Mouse (Mus musculus): ENCODE results near the gene Tor4a.

Tor4a gene

DNA sequence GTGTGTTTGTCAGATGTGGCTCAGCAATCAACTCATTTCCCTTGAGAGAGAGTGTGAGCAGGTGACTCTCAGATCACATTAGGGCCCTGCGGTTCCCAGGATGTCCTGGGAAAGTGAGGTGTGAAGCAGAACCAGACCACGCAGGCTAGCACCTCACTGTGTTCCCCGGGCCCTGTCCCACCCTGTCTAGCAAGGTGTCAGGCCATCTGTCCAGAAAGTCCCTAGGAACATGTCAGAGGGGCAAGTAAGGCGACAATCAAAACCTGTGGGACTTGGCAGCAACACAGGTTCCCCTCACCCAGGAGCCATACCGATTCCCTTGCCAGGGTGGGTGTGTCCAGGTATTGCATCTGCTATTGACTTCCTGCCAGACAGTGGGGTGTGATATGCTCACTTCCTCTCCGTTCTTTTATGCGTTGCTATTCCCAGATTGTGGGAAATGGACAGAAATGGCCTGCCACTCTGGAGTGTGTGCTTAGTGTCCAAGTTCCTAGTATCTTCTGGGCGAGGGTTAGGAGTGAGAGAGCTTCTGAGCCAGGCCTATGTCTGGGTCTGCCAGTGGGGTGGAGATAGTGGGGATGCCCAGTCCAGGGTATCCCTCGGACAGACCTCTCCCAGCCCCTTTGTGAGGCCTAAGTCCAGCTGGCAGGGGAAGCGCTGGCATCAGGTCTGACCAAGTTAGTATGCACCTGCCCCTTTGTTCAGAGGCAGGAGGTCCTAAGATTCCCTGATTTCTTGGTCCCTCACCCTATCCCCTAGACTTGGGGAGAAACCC, 26.2 kb downstream of the Tor4a start:
- in situ Hi-C loops (cut with MboI) = no loop called here

DNA sequence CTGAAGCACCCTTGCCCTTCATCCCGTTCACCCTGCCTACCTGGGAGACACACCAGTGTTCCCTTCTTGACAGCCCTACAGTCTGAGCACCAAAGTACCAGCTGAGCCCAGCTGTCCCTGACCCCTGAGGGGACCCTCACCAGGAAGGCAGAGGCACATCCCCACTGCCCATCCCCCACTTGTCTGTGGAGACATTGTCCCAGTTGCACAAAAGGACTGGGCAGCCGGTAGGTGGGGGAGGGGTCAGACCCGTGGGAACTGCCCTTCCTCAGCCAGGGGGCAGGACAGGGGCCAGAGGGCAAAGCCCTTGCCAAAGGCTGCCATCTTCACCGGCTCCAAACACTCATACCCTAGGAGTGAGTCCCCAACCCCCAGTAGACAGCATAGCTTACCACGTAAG, 26.9 kb downstream of the Tor4a start:
- in situ Hi-C loops (cut with MboI) = no loop called here

DNA sequence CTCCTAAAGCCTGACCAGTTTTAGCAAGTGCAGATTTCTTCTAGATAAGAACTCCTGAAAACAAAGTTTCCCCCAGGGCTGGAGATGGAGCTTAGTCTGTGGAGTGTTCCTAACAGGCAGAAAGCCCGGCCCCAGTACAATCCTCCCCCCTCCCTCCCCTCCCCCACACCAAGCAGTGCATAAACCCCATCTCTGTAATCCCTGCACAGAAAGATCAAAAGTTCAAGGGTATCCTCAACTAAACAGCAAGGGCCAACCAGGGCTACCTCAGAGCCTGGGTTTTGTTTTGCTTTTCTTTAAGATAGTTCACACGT, 28.1 kb downstream of the Tor4a start:
- in situ Hi-C loops (cut with MboI) = no loop called here

DNA sequence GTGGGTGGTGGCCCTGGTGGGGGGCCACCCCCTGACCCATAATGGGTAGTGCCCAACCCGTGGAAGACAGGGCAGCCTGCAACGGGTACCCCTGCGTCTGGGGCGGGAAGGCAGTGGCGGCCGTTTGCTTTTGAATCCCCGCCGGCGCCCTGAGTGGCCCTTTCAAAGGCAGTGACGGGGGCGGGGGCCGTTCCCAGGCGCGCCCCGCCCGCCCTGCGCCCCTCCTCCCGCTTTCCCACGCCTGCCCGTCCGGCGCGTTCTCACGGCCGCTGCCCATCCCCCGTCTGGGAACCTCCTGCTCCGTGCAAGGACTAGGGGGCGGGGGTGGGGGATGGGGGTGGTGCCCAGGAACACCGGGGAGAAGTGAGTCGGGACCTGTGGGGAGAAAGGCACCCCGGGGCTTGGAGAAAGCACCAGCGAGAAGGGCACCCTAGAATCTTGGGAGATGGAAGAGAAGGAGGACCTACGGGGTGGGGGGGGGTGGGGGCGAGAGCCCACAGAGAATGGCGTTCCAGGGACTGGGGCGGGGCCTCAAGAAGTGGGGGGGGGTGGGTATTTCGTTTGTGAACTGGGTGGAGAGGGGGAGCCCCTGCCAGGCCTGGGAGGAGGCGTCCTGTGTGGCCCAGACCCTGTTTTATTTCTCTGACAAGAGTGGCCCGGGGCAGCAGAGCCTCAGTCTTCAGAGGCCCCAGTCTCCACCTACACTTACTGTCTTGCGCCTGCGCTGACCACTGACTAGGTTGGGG, 28.6 kb downstream of the Tor4a start:
- in situ Hi-C loops (cut with MboI) = no loop called here

DNA sequence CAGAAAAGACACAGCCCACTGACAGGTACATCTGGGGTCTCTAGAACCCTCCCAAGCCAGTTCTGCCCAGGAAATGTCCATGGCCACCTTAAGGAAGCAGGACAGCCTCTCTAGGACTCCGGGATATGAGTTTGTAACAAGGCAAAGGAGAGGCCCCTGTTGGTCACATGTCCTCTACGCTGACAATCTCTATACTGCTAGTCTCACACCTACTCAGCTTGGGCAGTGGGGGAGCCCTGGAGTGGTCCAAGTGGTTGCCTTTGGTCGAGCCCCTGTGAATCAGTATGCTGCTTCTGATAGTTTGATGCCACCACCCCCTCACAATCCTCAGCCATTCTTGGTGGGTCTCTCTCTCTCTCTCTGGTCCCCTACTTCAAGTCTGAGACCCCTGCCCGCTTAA, 29.2 kb downstream of the Tor4a start:
- in situ Hi-C loops (cut with MboI) = no loop called here

DNA sequence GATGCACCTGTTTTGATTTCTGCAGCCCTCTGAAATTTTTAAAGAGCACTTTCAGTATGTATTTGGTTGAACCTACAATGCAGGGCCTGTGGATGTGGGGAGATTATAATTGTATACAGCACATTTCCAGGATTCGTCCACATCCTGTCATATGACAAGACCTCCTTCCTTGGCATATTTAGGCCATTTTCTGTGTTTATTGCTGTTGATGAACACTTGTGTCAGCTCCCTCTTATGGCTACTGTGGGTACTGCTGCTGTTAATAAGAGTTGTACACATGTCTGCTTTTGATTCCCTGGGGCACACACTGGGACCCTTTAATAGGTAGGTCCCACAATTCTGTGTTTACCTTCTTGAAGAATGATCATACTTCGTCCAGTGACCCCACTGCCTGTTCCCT, 39.0 kb downstream of the Tor4a start:
- in situ Hi-C loops (cut with MboI) = no loop called here

DNA sequence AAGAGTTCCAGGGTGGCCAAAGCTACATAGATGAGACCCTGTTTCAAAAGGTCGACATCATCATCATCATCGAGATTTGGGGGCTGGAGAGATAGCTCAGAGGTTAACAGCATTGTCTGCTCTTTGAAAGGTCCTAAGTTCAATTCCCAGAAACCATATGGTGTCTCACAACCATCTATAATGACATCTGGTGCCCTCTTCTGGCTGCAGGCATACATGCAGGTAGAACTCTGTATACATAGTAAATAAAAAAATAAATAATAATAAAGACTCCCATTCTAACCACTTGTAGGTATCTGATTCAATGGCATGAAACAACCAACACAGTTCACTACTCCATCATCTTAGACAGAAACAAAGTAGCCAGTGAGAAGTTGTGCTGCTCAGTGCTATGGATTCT, 39.7 kb downstream of the Tor4a start:
- in situ Hi-C loops (cut with MboI) = no loop called here

DNA sequence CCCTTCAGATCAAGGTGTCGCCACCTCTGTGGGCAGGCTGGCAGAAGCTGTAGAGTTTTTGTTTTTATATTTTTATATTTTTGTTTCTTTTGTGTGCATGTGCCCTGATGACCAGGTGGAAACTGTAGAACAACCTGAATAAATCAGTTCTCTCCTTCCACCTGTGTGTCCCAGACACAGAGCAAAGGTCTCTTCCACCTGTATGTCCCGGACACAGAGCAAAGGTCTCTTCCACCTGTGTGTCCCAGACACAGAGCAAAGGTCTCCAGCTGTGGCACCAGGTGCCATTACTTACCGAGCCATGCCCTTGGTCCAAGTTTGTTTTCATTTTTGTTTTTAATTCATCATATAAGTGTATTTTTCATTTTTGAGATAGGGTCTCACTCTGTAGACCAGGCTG, 40.5 kb downstream of the Tor4a start:
- in situ Hi-C loops (cut with MboI) = no loop called here

DNA sequence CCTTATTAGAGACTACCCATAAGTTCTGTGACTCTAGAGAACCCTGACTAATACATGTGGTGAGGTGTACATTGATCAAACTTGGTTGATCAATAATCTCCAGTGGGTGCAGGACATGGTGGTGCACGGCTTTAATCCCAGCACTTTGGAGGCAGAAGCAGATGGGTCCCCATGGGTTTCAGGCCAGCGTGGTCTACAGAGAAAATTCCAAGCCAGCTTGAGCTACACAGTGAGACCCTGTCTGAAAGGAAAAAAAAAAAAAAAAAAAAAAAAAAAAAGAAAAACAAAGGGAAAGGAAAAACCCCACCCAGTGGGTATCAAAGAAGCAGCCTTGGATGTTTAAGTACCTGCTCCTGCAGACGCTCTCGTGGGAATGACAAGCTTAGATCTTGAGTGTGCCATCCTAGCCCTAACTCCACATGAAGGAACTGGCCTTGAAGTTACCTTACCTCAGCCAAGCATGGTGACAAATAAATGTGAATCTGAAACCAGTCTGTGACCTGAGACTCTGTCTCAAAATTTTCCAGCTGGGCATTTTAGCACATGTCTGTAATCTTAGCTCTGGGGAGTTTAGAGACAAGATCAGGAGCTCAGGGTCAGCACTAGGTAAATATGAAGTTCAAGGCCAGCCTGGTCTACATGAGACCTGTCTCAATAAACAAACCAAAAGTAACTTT, 45.3 kb downstream of the Tor4a start:
- in situ Hi-C loops (cut with MboI) = no loop called here

DNA sequence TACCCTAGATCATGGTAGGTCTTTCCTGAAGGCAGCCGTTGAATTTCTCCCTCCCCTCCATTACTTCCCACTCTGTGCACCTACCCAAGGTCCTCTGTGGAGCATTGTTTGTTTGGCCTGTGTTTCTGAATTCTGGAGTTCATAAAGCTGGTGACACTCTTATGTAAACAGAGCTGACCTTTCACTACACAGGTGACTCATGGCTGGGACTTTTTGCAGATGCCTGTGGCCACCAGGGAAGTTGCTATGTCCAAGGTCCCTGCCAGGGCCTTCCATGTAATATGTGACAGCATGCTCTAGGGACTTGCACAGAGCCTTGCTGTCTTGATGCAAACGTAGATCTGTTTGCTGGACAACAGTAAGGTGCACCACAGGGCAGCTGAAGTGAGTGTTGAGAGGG, 47.0 kb downstream of the Tor4a start:
- in situ Hi-C loops (cut with MboI) = no loop called here

DNA sequence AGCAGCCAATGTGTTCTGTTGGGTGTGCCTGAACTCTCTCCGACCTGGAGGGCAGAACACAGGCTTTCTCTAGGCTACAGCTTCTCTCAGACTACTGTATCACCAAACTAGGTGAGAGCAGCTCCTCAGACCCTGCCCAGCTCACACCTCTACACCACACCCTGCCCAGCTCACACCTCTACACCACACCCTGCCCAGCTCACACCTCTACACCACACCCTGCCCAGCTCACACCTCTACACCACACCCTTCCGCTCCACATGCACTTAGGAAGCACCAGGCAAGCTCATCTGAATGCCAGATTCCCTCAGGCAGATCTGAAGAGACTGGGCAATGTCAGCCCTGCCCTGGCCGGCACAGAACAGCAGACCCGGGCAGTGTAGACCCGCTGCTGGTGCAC, 48.8 kb downstream of the Tor4a start:
- in situ Hi-C loops (cut with MboI) = no loop called here

DNA sequence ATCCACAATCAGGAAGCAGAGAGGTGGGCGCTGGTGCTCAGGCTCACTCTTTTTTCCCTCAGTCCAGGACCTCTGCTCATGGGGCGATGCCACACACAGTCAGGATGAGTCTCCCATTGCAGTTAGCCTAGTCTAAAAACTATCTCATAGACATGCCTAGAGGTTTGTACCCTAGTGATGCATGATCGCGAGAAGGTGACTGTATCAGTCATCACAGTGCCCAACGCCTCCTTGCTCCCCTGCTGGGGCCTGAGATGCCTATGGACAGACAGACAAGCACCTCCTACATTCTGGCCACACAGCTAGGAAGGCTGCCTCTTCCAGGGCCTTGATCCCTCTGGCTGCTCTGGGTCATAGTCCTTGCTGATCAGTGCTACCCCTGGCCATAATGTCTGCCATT, 49.3 kb downstream of the Tor4a start:
- in situ Hi-C loops (cut with MboI) = no loop called here

DNA sequence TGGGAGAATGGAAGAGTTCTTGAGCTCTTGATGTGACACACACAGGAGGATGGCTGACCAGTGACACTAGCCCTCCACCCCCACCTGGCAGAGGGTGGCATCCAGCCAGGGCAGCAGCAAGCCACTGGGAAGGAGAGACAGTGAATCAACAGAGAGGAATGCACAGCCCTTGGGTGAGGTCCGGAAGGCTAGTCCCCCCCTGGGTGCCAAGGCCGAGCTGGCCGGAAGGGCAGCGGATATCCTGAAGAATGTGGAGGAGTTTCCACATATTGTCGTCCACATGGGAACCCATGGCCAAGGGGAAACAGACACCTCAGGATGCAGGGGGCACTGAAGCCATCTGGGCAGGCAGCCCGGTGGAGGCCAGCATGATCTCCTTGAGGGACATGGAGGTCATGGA, 51.3 kb downstream of the Tor4a start:
- in situ Hi-C loops (cut with MboI) = no loop called here
